Mouse (Mus musculus): Measurements from ENCODE around the gene Mfsd12. TPM values are rescaled to one million over a fixed set of nuclear protein-coding genes. Genes with fewer than 3 reads are reported as not detected.
A peak's percentile ranks its signal among the peaks of the same experiment; 100 is the strongest.

The Mfsd12 gene
- total RNA-seq (2012; rRNA removed): 9.5 and 12.9 TPM in 2 replicates
- total RNA-seq (2014; rRNA removed): 4.0 and 5.2 TPM in 2 replicates
- 7.4 and 8.7 TPM in 2 replicates for polyA plus RNA-seq (2012; ENCODE audit: insufficient read length, low read depth)

- Histone ChIP-seq H3K79me2 (replicated peaks; ENCODE audit: control insufficient read depth, extremely low read depth, insufficient read depth, poor library complexity, severe bottlenecking) (no peaks in the 10 kb centered on the region; the same call in 1 of the 2 replicates), H3K27me3 (replicated peaks) (no peaks in the 10 kb centered on the region), H3K4me1 (ENCODE audit: control insufficient read depth in 1 of 2, insufficient read depth in 2 of 2) (peaks cover 23 to 67% of the 10 kb centered on the region in 2 experiments), H3K27ac (ENCODE audit: insufficient read depth, low read depth) (peak within 1 kb of the TSS; percentile 43), H3K9me3 (replicated peaks; ENCODE audit: low read length) (no peaks in the 10 kb centered on the region), H3K4me3 (replicated peaks in 1 of 3; ENCODE audit: low read depth in 2 of 3, low read length in 2 of 3, poor library complexity in 1 of 3) (peak within 1 kb of the TSS; percentile 81 to 92 (median 92)), H3K9ac (ENCODE audit: insufficient read depth, low read depth) (peak within 1 kb of the TSS; percentile 72), H3K4me2 (ENCODE audit: insufficient read depth, low read depth, poor library complexity, severe bottlenecking) (peak within 1 kb of the TSS; percentile 74), H3K36me3 (replicated peaks in 1 of 2; ENCODE audit: control insufficient read depth in 1 of 2, insufficient read depth in 1 of 2, low read length in 1 of 2) (peaks cover 14 to 28% of the 10 kb centered on the region in 2 experiments)
- in situ Hi-C loops (cut with MboI; ENCODE audit: low pct_ligation_motif_present, low pct_unique_long_range_greater_than_20kb, low sequenced_read_pairs) (loop anchor here (10.0 kb wide), 1 partner anchor 162 kb away; no protein-coding TSS in a partner anchor), dilution Hi-C loops (cut with MboI; ENCODE audit: extremely low pct_ligation_motif_present, extremely low pct_unique_long_range_greater_than_20kb, low sequenced_read_pairs) (no loop called here)
- DNase-seq (ENCODE audit: extremely low read depth): peak; percentile 81
- TF ChIP-seq ELF1 (IDR thresholded peaks at IDR 0.05; ENCODE audit: low read depth, low read length) (peak; percentile 56), CTCF (conservative IDR thresholded peaks at IDR 0.05 in 1 of 2, IDR thresholded peaks at IDR 0.05 in 1 of 2; ENCODE audit: low read depth in 2 of 2, low read length in 2 of 2) (no peak), E2F4 (IDR thresholded peaks at IDR 0.05; ENCODE audit: insufficient replicate concordance, low read depth, low read length) (0 out of 2 replicates have a peak, but pooled peaks have one; percentile 47), MEF2A (IDR thresholded peaks at IDR 0.05; ENCODE audit: borderline replicate concordance, low read depth, low read length) (0 out of 2 replicates have a peak, but pooled peaks have one; percentile 12), ZC3H11A (IDR thresholded peaks at IDR 0.05; ENCODE audit: low read depth, low read length) (no peak), PAX5 (IDR thresholded peaks at IDR 0.05; ENCODE audit: low read length) (no peak), SIN3A (IDR thresholded peaks at IDR 0.05; ENCODE audit: low read length) (peak; percentile 51; the same call in 1 of the 2 replicates), POLR2AphosphoS2 (IDR thresholded peaks at IDR 0.05; ENCODE audit: low read depth, low read length) (no peak), JUND (conservative IDR thresholded peaks at IDR 0.05; ENCODE audit: low read depth, low read length) (no peak), EP300 (IDR thresholded peaks at IDR 0.05; ENCODE audit: low read length) (no peak), BHLHE40 (IDR thresholded peaks at IDR 0.05; ENCODE audit: low read depth, low read length) (no peak), KAT2A (IDR thresholded peaks at IDR 0.05; ENCODE audit: insufficient replicate concordance, low read length) (no peak), NRF1 (IDR thresholded peaks at IDR 0.05; ENCODE audit: low read depth, low read length) (peak; percentile 41; the same call in 1 of the 2 replicates), TCF12 (IDR thresholded peaks at IDR 0.05; ENCODE audit: low read depth, low read length) (peak; percentile 64), USF1 (IDR thresholded peaks at IDR 0.05; ENCODE audit: low read depth, low read length) (no peak), IRF4 (IDR thresholded peaks at IDR 0.05; ENCODE audit: low read depth, low read length) (0 out of 2 replicates have a peak, but pooled peaks have one; percentile 27), POLR2A (IDR thresholded peaks at IDR 0.05; ENCODE audit: low read depth, low read length) (peak; percentile 71), CHD1 (IDR thresholded peaks at IDR 0.05; ENCODE audit: low read depth, low read length) (no peak), MAFK (IDR thresholded peaks at IDR 0.05; ENCODE audit: insufficient replicate concordance, low read length) (no peak), USF2 (conservative IDR thresholded peaks at IDR 0.05; ENCODE audit: low read depth, low read length) (no peak), MAZ (IDR thresholded peaks at IDR 0.05; ENCODE audit: low read depth, low read length) (peak; percentile 65; the same call in 1 of the 2 replicates), NELFE (IDR thresholded peaks at IDR 0.05; ENCODE audit: low read depth, low read length) (peak; percentile 43), TBP (conservative IDR thresholded peaks at IDR 0.05; ENCODE audit: low read depth, low read length) (0 out of 2 replicates have a peak, but pooled peaks have one; percentile 12), CHD2 (IDR thresholded peaks at IDR 0.05; ENCODE audit: low read length) (peak; percentile 79), GABPA (IDR thresholded peaks at IDR 0.05; ENCODE audit: insufficient replicate concordance, low read depth, low read length) (no peak), SMC3 (IDR thresholded peaks at IDR 0.05; ENCODE audit: low read depth, low read length) (no peak), MXI1 (IDR thresholded peaks at IDR 0.05; ENCODE audit: low read depth, low read length) (no peak), ZNF384 (IDR thresholded peaks at IDR 0.05; ENCODE audit: low read depth, low read length) (no peak), RAD21 (IDR thresholded peaks at IDR 0.05; ENCODE audit: low read depth, low read length) (no peak), JUN (IDR thresholded peaks at IDR 0.05; ENCODE audit: insufficient read depth, low read depth, low read length) (no peak), MAX (IDR thresholded peaks at IDR 0.05; ENCODE audit: low read length) (peak; percentile 62; the same call in 1 of the 2 replicates), MYC (IDR thresholded peaks at IDR 0.05; ENCODE audit: low read depth, low read length) (peak; percentile 80), RCOR1 (conservative IDR thresholded peaks at IDR 0.05; ENCODE audit: low read depth, low read length) (no peak; the same call in 1 of the 2 replicates), ZKSCAN1 (IDR thresholded peaks at IDR 0.05; ENCODE audit: borderline replicate concordance, low read depth, low read length) (no peak), UBTF (IDR thresholded peaks at IDR 0.05; ENCODE audit: low read depth, low read length) (peak; percentile 78), ETS1 (conservative IDR thresholded peaks at IDR 0.05; ENCODE audit: low read depth, low read length) (no peak), HCFC1 (IDR thresholded peaks at IDR 0.05; ENCODE audit: low read depth, low read length) (peak; percentile 62)
These were observed at the start of gene Mfsd12 for GRCm38 (mm10) chr10:81356991-81357844. Gene Mfsd12 (plus strand): TSS chr10:81357491.
